In genomic region chr15:82979531-82979930, GRCm38 (mm10) we compare ENCODE assay signal across 27 mouse cellular contexts.
"Had no signal": no experiment of that assay in that cellular context is flagged by ENCODE, and none has a peak within 500 bp of the region (broad histone marks: within the 10 kb centered on the region; RNA-seq: fewer than 3 reads in every experiment).

No protein-coding gene starts in this region.

- DNase-seq: gastrocnemius, postnatal 14 days; gastrocnemius, postnatal 36 days; heart, adult 11 months; heart, adult 2 months; heart, postnatal 14 days; heart, postnatal 36 days; kidney, adult 11 months; kidney, adult 2 months; kidney, adult 9 months; kidney, postnatal 14 days; kidney, postnatal 36 days; layer of hippocampus, adult 9-11 months; layer of hippocampus, postnatal 36 days; left cerebral cortex, postnatal 4 days had no signal

- ATAC-seq: hindbrain, postnatal 0 days; intestine, embryonic 16.5 days; liver, embryonic 12.5 days had no signal

- H3K36me3 ChIP-seq: heart, embryonic 13.5 days; heart, embryonic 15.5 days; hindbrain, embryonic 13.5 days; hindbrain, embryonic 15.5 days; kidney, embryonic 15.5 days; limb, embryonic 13.5 days; limb, embryonic 15.5 days; liver, embryonic 12.5 days had no signal

- H3K9ac ChIP-seq: heart, embryonic 13.5 days; heart, embryonic 15.5 days; hindbrain, embryonic 13.5 days; hindbrain, embryonic 15.5 days; kidney, embryonic 15.5 days; limb, embryonic 13.5 days; limb, embryonic 15.5 days; liver, embryonic 12.5 days; liver, embryonic 14.5 days had no signal

- H3K27ac ChIP-seq: heart, adult 2 months; heart, embryonic 13.5 days; heart, embryonic 15.5 days; hindbrain, embryonic 13.5 days; hindbrain, embryonic 15.5 days; hindbrain, postnatal 0 days; kidney, embryonic 15.5 days; kidney, postnatal 0 days; limb, embryonic 13.5 days; limb, embryonic 15.5 days; liver, embryonic 12.5 days; liver, embryonic 14.5 days had no signal

- H3K4me1 ChIP-seq: liver, embryonic 12.5 days had no signal

- H3K4me3 ChIP-seq: heart, adult 2 months; heart, embryonic 13.5 days; heart, embryonic 15.5 days; hindbrain, embryonic 13.5 days; hindbrain, embryonic 15.5 days; kidney, embryonic 15.5 days; limb, embryonic 13.5 days; limb, embryonic 15.5 days; liver, embryonic 12.5 days had no signal

- H3K4me2 ChIP-seq: heart, embryonic 11.5 days; heart, embryonic 13.5 days; heart, embryonic 15.5 days; hindbrain, embryonic 13.5 days; hindbrain, embryonic 15.5 days; kidney, embryonic 15.5 days; limb, embryonic 13.5 days; limb, embryonic 15.5 days; liver, embryonic 12.5 days had no signal

- H3K9me3 ChIP-seq: heart, embryonic 13.5 days; heart, embryonic 15.5 days; hindbrain, embryonic 13.5 days; hindbrain, embryonic 15.5 days; kidney, embryonic 15.5 days; limb, embryonic 13.5 days; limb, embryonic 15.5 days; liver, embryonic 12.5 days had no signal
